Mouse (Mus musculus): ENCODE measurements around the gene Erc2. TPM values are rescaled to one million over a fixed set of nuclear protein-coding genes. Genes with fewer than 3 reads are reported as not detected.

Erc2 gene
- polyA plus RNA-seq, 1 experiment = 0.53 TPM

- TF ChIP-seq TCF3 (IDR thresholded peaks at IDR 0.05; ENCODE audit: insufficient read length, low read depth) (no peak), MAX (IDR thresholded peaks at IDR 0.05; ENCODE audit: low read depth) (no peak)
- H3K36me3 ChIP-seq (ENCODE audit: control insufficient read depth, insufficient read depth) = no peaks in the 10 kb centered on the region
Observed at GRCm38 (mm10) chr14:28521106-28521505, 898.9 kb downstream of the Erc2 start.

GRCm38 (mm10) chr14:28522611-28523010 is 900.4 kb downstream of the Erc2 start:
- Histone ChIP-seq H3K4me3 (no peak overlapping the region), H3K36me3 (ENCODE audit: control insufficient read depth, insufficient read depth) (no peaks in the 10 kb centered on the region), H3K4me2 (ENCODE audit: low read depth) (no peak overlapping the region), H3K79me2 (ENCODE audit: control insufficient read depth, insufficient read depth) (no peaks in the 10 kb centered on the region), H3ac (ENCODE audit: control insufficient read depth, insufficient read length) (no peak overlapping the region), H3K27me3 (ENCODE audit: control insufficient read depth, insufficient read depth, insufficient read length) (no peaks in the 10 kb centered on the region)
- no peak for TF ChIP-seq TCF12 (IDR thresholded peaks at IDR 0.05; ENCODE audit: insufficient read depth, poor library complexity, severe bottlenecking)
- TF ChIP-seq E2F4 (IDR thresholded peaks at IDR 0.05; ENCODE audit: insufficient read depth) = no peak
- TF ChIP-seq USF1 (IDR thresholded peaks at IDR 0.05; ENCODE audit: low read depth) = no peak

More at GRCm38 (mm10) chr14:28521106-28521505, 898.9 kb downstream of the Erc2 start:
- Histone ChIP-seq H3K79me2 (ENCODE audit: control insufficient read depth, insufficient read depth) (no peaks in the 10 kb centered on the region), H3K4me2 (ENCODE audit: low read depth) (no peak overlapping the region), H3K27me3 (ENCODE audit: control insufficient read depth, insufficient read depth, insufficient read length) (no peaks in the 10 kb centered on the region), H3ac (ENCODE audit: control insufficient read depth, insufficient read length) (no peak overlapping the region), H3K4me3 (no peak overlapping the region)

GRCm38 (mm10) chr14:28525566-28525965 is 903.3 kb downstream of the Erc2 start:
- Histone ChIP-seq H3K4me2 (ENCODE audit: low read depth) (no peak overlapping the region), H3K27me3 (ENCODE audit: control insufficient read depth, insufficient read depth, insufficient read length) (no peaks in the 10 kb centered on the region), H3K36me3 (ENCODE audit: control insufficient read depth, insufficient read depth) (no peaks in the 10 kb centered on the region), H3K79me2 (ENCODE audit: control insufficient read depth, insufficient read depth) (no peaks in the 10 kb centered on the region), H3ac (ENCODE audit: control insufficient read depth, insufficient read length) (no peak overlapping the region), H3K4me3 (no peak overlapping the region)
- no peak for TF ChIP-seq REST (IDR thresholded peaks at IDR 0.05; ENCODE audit: insufficient read depth, insufficient read length)

Other genes with a start within 250 kb of the Erc2 start
- 2.0 TPM for gene Fam208a, start 193.6 kb upstream of the Erc2 start, polyA plus RNA-seq (2012; fragmentation: generic; extraction: Trizol)
- gene Ccdc66, start 114.0 kb upstream of the Erc2 start, polyA plus RNA-seq (2012; fragmentation: generic; extraction: Trizol) = 3.4 TPM